Mouse (Mus musculus): ENCODE results near the gene Cdc16. TPM values are rescaled to one million over a fixed set of nuclear protein-coding genes. Genes with fewer than 3 reads are reported as not detected.

The Cdc16 gene
- polyA plus RNA-seq, 2 experiments, result 31.3 to 51.4 TPM

GRCm38 (mm10) chr8:13756480-13756879 is 996 bp upstream of the Cdc16 start:
- no peak for ATAC-seq (ENCODE audit: insufficient read depth)

GRCm38 (mm10) chr8:13757805-13758727 is 590 bp downstream of the Cdc16 start:
- no peaks in the 10 kb centered on the region for H3K27me3 ChIP-seq (ENCODE audit: control insufficient read depth, insufficient read depth, low read length)
- peaks cover 18% of the 10 kb centered on the region for H3K36me3 ChIP-seq (replicated peaks; ENCODE audit: control insufficient read depth, insufficient read depth, low read depth)
- TF ChIP-seq CTCF (IDR thresholded peaks at IDR 0.05; ENCODE audit: low read depth), result peak; percentile 78
- no peak for TF ChIP-seq EP300 (IDR thresholded peaks at IDR 0.05; ENCODE audit: low read depth)
- H3K27ac ChIP-seq, result peak overlapping the region; percentile 73
- WGBS (ENCODE audit: insufficient replicate concordance), result under 1% methylated on average over 37 of the region's 38 CpGs
- H3K4me3 ChIP-seq (ENCODE audit: insufficient read depth in 1 of 2, low read depth in 2 of 2, low read length in 2 of 2), result peak overlapping the region; percentile 86 to 94
- H3K9me3 ChIP-seq (ENCODE audit: control insufficient read depth, low read length), result no peaks in the 10 kb centered on the region
- peaks cover 0 to 7% of the 10 kb centered on the region in 2 experiments; a peak in 3 of 4 replicates for H3K4me1 ChIP-seq (replicated peaks; ENCODE audit: control insufficient read depth in 2 of 2, insufficient read depth in 2 of 2, low read length in 1 of 2)
- peak; percentile 62 to 68 (median 62) for DNase-seq (ENCODE audit: low read depth in 3 of 3, low spot score in 3 of 3)
- peak; percentile 70 for ATAC-seq (ENCODE audit: insufficient read depth)
- peak overlapping the region; percentile 96 for H3K9ac ChIP-seq (replicated peaks)
- peak overlapping the region; percentile 87 for H3K4me2 ChIP-seq (ENCODE audit: low read depth)

More at GRCm38 (mm10) chr8:13756480-13756879, 996 bp upstream of the Cdc16 start:
- peaks cover 0 to 7% of the 10 kb centered on the region in 2 experiments; a peak in 3 of 4 replicates for H3K4me1 ChIP-seq (replicated peaks; ENCODE audit: control insufficient read depth in 2 of 2, insufficient read depth in 2 of 2, low read length in 1 of 2)
- no peaks in the 10 kb centered on the region for H3K9me3 ChIP-seq (ENCODE audit: control insufficient read depth, low read length)
- H3K27me3 ChIP-seq (ENCODE audit: control insufficient read depth, insufficient read depth, low read length), result no peaks in the 10 kb centered on the region
- 71% methylated on average over 7 of the region's 7 CpGs for whole genome bisulfite sequencing (ENCODE audit: insufficient replicate concordance)
- no peak overlapping the region for H3K9ac ChIP-seq (replicated peaks)
- H3K4me3 ChIP-seq (ENCODE audit: insufficient read depth in 1 of 2, low read depth in 2 of 2, low read length in 2 of 2), result no peak overlapping the region
- H3K4me2 ChIP-seq (ENCODE audit: low read depth), result no peak overlapping the region
- H3K36me3 ChIP-seq (replicated peaks; ENCODE audit: control insufficient read depth, insufficient read depth, low read depth), result peaks cover 6% of the 10 kb centered on the region
- TF ChIP-seq EP300 (IDR thresholded peaks at IDR 0.05; ENCODE audit: low read depth), result no peak
- no peak for TF ChIP-seq CTCF (IDR thresholded peaks at IDR 0.05; ENCODE audit: low read depth)
- H3K27ac ChIP-seq, result no peak overlapping the region
- no peak for DNase-seq (ENCODE audit: low read depth in 3 of 3, low spot score in 3 of 3)

GRCm38 (mm10) chr8:13769206-13769605 is 11.7 kb downstream of the Cdc16 start:
- Histone ChIP-seq H3K36me3 (replicated peaks; ENCODE audit: control insufficient read depth, insufficient read depth, low read depth) (peaks cover 72% of the 10 kb centered on the region), H3K4me2 (ENCODE audit: low read depth) (no peak overlapping the region), H3K4me1 (replicated peaks; ENCODE audit: control insufficient read depth in 2 of 2, insufficient read depth in 2 of 2, low read length in 1 of 2) (no peaks in the 10 kb centered on the region), H3K27ac (no peak overlapping the region), H3K27me3 (ENCODE audit: control insufficient read depth, insufficient read depth, low read length) (no peaks in the 10 kb centered on the region), H3K4me3 (ENCODE audit: insufficient read depth in 1 of 2, low read depth in 2 of 2, low read length in 2 of 2) (no peak overlapping the region), H3K9ac (replicated peaks) (no peak overlapping the region), H3K9me3 (ENCODE audit: control insufficient read depth, low read length) (no peaks in the 10 kb centered on the region)
- DNase-seq (ENCODE audit: low read depth in 3 of 3, low spot score in 3 of 3), result no peak
- no peak for ATAC-seq (ENCODE audit: insufficient read depth)
- 79% methylated on average over 11 of the region's 11 CpGs for WGBS (ENCODE audit: insufficient replicate concordance)
- TF ChIP-seq EP300 (IDR thresholded peaks at IDR 0.05; ENCODE audit: low read depth) (no peak), CTCF (IDR thresholded peaks at IDR 0.05; ENCODE audit: low read depth) (no peak)

GRCm38 (mm10) chr8:13780536-13780935 is 23.1 kb downstream of the Cdc16 start:
- no peak for ATAC-seq (ENCODE audit: insufficient read depth)
- TF ChIP-seq EP300 (IDR thresholded peaks at IDR 0.05; ENCODE audit: low read depth) (no peak), CTCF (IDR thresholded peaks at IDR 0.05; ENCODE audit: low read depth) (no peak)
- WGBS (ENCODE audit: insufficient replicate concordance), result 65% methylated on average over 3 of the region's 3 CpGs
- no peak overlapping the region for H3K4me2 ChIP-seq (ENCODE audit: low read depth)
- H3K9me3 ChIP-seq (ENCODE audit: control insufficient read depth, low read length), result no peaks in the 10 kb centered on the region
- DNase-seq (ENCODE audit: low read depth in 3 of 3, low spot score in 3 of 3), result no peak
- no peak overlapping the region for H3K4me3 ChIP-seq (ENCODE audit: insufficient read depth in 1 of 2, low read depth in 2 of 2, low read length in 2 of 2)
- H3K27ac ChIP-seq, result no peak overlapping the region
- H3K9ac ChIP-seq (replicated peaks), result no peak overlapping the region
- H3K36me3 ChIP-seq (replicated peaks; ENCODE audit: control insufficient read depth, insufficient read depth, low read depth), result peaks cover 41% of the 10 kb centered on the region
- H3K4me1 ChIP-seq (replicated peaks; ENCODE audit: control insufficient read depth in 2 of 2, insufficient read depth in 2 of 2, low read length in 1 of 2), result peaks cover 5 to 8% of the 10 kb centered on the region in 2 experiments; a peak in 3 of 4 replicates
- H3K27me3 ChIP-seq (ENCODE audit: control insufficient read depth, insufficient read depth, low read length), result no peaks in the 10 kb centered on the region

DNA sequence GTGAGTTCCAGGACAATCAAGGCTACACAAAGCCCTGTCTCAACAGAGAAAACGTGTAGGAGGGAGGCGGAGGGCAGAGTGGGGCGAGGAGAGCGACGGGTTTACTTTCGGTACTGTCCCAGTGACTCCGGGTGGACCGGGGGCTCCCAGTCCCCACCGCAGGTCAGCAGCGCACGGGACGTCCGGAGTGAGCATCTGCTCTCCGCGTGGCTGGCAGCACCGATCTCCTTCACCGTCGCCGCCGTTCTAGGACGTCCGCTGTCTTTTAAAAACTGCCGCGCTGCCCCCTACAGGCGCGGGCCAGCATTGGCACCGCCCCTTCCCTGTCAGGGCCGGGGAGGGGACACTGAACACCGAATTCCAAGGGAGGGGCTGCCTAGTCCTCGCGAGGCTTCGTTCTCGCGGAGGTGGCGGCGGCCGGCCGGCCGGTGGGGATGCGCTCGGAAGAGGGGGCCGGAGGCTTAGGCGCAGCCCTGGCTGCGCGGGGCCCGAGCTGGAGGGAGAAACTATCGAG is 27.8 kb downstream of the Cdc16 start, which contains the start of gene Upf3a:
TSS of gene Upf3a (plus strand) at position 366 of the 514 bp plus-strand sequence.
- H3K36me3 ChIP-seq (replicated peaks; ENCODE audit: control insufficient read depth, insufficient read depth, low read depth), result peaks cover 16% of the 10 kb centered on the region
- peak within 1 kb of the TSS; percentile 79 to 83 for H3K4me3 ChIP-seq (ENCODE audit: insufficient read depth in 1 of 2, low read depth in 2 of 2, low read length in 2 of 2)
- peak within 1 kb of the TSS; percentile 83 for H3K9ac ChIP-seq (replicated peaks)
- peak; percentile 89 for ATAC-seq (ENCODE audit: insufficient read depth)
- H3K4me1 ChIP-seq (replicated peaks; ENCODE audit: control insufficient read depth in 2 of 2, insufficient read depth in 2 of 2, low read length in 1 of 2), result peaks cover 9 to 11% of the 10 kb centered on the region in 2 experiments
- WGBS (ENCODE audit: insufficient replicate concordance), result under 1% methylated on average over 47 of the region's 47 CpGs
- H3K9me3 ChIP-seq (ENCODE audit: control insufficient read depth, low read length), result no peaks in the 10 kb centered on the region
- H3K27me3 ChIP-seq (ENCODE audit: control insufficient read depth, insufficient read depth, low read length), result no peaks in the 10 kb centered on the region
- TF ChIP-seq EP300 (IDR thresholded peaks at IDR 0.05; ENCODE audit: low read depth) (no peak), CTCF (IDR thresholded peaks at IDR 0.05; ENCODE audit: low read depth) (peak; percentile 95)
- DNase-seq (ENCODE audit: low read depth in 3 of 3, low spot score in 3 of 3), result peak; percentile 87 to 91 (median 88)
- peak within 1 kb of the TSS; percentile 84 for H3K27ac ChIP-seq
- peak within 1 kb of the TSS; percentile 88 for H3K4me2 ChIP-seq (ENCODE audit: low read depth)
